Mouse (Mus musculus) spleen, adult 2 months (tissue): Measurements from ENCODE around the gene B3glct. TPM values are rescaled to one million over a fixed set of nuclear protein-coding genes. Genes with fewer than 3 reads are reported as not detected.

ENCODE experiments used
- DNase-seq, 2 experiments: peaks; one replicate each; pipeline versions ENCODE4 v3.0.0 to v3.0.0-alpha.2; 2012 to 2021; ENCODE audit warnings: low spot score in 2 of 2, low read depth in 1 of 2
- H3K27ac ChIP-seq: fragments of 200-500 bp; 2 replicates; pipeline ENCODE4 v1.5.1; 2012; ENCODE audit warnings: low read length, inconsistent platforms; ENCODE audit not compliant: insufficient read depth
- H3K27me3 ChIP-seq: fragments of 200-500 bp; 2 replicates; pipeline ENCODE4 v1.6.1; 2012; ENCODE audit warnings: mild to moderate bottlenecking, moderate library complexity, low read length, inconsistent platforms; ENCODE audit not compliant: control insufficient read depth, insufficient read depth
- H3K36me3 ChIP-seq: fragments of 200-500 bp; 2 replicates; pipeline ENCODE4 v1.6.1; 2012; ENCODE audit warnings: mild to moderate bottlenecking, low read length, inconsistent platforms; ENCODE audit not compliant: control insufficient read depth, insufficient read depth
- H3K4me1 ChIP-seq: fragments of 200-500 bp; 2 replicates; pipeline ENCODE4 v1.6.1; 2011; ENCODE audit warnings: inconsistent platforms; ENCODE audit not compliant: control insufficient read depth, insufficient read depth, insufficient read length
- H3K4me3 ChIP-seq: fragments of 200-500 bp; 2 replicates; pipeline ENCODE4 v1.5.1; 2011; ENCODE audit warnings: mild to moderate bottlenecking, inconsistent platforms; ENCODE audit not compliant: insufficient read depth, insufficient read length; ENCODE audit errors: extremely low read depth
- CTCF ChIP-seq: fragments of 200-500 bp; IDR thresholded peaks from 2 replicates; pipeline ENCODE4 v1.5.1; 2011; ENCODE audit warnings: mild to moderate bottlenecking, inconsistent platforms; ENCODE audit not compliant: insufficient read depth, insufficient read length, insufficient replicate concordance; ENCODE audit errors: extremely low read depth
- POLR2A ChIP-seq: fragments of 200-500 bp; IDR thresholded peaks from 2 replicates; pipeline ENCODE4 v1.6.1; 2011; ENCODE audit warnings: low read depth, low read length, inconsistent platforms
- WGBS: fragments of 180-500 bp; shearing (Covaris S2); methylation state at CpG from one replicate; pipeline ENCODE4 v1.1.7; 2018; 5-methylcytosine and 5-hydroxymethylcytosine counted together
- polyA plus RNA-seq: library from polyadenylated mRNA; depleted of rRNA; stranded (reverse); fragments of >200 nt; gene quantifications from 2 replicates; pipeline ENCODE4 v1.2.3, GENCODE M21; 2012

The B3glct gene
- polyA plus RNA-seq, 1 experiment = 2.2 TPM

DNA sequence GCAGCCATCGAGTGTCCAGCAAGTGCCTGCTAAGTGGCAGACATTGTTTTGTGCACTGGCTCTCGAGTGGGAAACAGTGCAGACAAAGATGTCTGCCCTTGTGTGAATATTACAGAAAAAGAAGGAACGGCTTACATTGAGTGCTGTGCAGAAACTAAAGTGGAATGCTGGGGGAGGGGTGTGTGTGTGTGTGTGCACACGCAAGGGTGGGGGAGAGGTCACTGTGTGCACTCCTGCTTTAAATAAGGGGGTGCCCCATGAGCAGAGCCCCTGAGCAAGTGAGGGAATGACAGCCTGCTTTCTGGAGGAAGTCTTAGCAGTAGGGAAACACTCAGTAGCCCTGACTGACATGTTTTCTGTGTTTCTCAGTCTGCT, 27.9 kb upstream of the B3glct start:
- Histone ChIP-seq H3K27me3 (no peaks in the 10 kb centered on the region), H3K36me3 (no peaks in the 10 kb centered on the region), H3K4me3 (no peak overlapping the region), H3K27ac (no peak overlapping the region), H3K4me1 (no peaks in the 10 kb centered on the region)
- no peak for DNase-seq
- 73% methylated on average over 4 of the region's 4 CpGs for WGBS
- TF ChIP-seq CTCF (no peak), POLR2A (no peak)

- 94% methylated on average over 9 of the region's 9 CpGs for whole genome bisulfite sequencing
- H3K27ac ChIP-seq = no peak overlapping the region
- no peaks in the 10 kb centered on the region for H3K27me3 ChIP-seq
- H3K4me3 ChIP-seq = no peak overlapping the region
- DNase-seq = no peak
- no peaks in the 10 kb centered on the region for H3K36me3 ChIP-seq
- no peaks in the 10 kb centered on the region for H3K4me1 ChIP-seq
- no peak for TF ChIP-seq POLR2A
Measured at GRCm38 (mm10) chr5:149655636-149656035, 22.4 kb upstream of the B3glct start.

- H3K27me3 ChIP-seq = no peaks in the 10 kb centered on the region
- TF ChIP-seq POLR2A = no peak
- TF ChIP-seq CTCF = no peak
- no peak overlapping the region for H3K27ac ChIP-seq
- WGBS = 63% methylated on average over 3 of the region's 3 CpGs
- no peak overlapping the region for H3K4me3 ChIP-seq
- DNase-seq = no peak
- no peaks in the 10 kb centered on the region for H3K4me1 ChIP-seq
- no peaks in the 10 kb centered on the region for H3K36me3 ChIP-seq
Measured at GRCm38 (mm10) chr5:149658022-149658421, 20.0 kb upstream of the B3glct start.

DNA sequence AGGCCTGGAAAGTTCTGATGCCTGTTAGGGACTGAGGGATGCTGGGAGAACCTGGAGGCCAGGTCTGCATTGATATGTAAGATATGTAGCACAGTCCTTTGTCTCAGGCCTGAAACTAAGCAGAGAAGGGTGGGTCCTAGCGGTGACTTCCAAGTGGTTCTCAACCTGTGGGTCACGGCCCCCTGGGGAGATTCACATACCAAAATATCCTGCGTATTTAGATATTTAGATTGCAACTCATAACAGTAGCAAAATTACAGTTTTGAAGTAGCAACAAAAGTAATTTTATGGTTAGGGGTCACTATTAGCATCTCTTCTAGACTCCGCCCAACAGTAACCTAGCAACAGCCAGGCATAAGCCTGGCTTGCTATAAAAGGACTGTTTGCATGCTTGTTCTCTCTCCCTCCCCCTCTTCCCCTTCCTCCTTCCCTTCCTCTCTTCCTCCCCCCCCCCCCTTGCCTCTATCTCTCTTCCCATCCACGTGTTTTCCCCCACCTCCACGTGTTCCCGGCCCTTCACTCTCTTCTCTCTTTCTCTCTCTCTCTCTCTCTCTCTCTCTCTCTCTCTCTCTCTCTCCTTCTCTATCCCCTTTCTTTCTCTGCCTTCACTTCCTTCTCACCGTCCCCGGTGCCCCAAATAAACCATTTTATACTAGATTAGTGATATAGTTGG, 19.2 kb upstream of the B3glct start:
- no peaks in the 10 kb centered on the region for H3K4me1 ChIP-seq
- H3K27me3 ChIP-seq = no peaks in the 10 kb centered on the region
- 60% methylated on average over 9 of the region's 9 CpGs for WGBS
- no peak overlapping the region for H3K27ac ChIP-seq
- no peaks in the 10 kb centered on the region for H3K36me3 ChIP-seq
- TF ChIP-seq CTCF (no peak), POLR2A (no peak)
- no peak overlapping the region for H3K4me3 ChIP-seq
- DNase-seq = no peak

DNA sequence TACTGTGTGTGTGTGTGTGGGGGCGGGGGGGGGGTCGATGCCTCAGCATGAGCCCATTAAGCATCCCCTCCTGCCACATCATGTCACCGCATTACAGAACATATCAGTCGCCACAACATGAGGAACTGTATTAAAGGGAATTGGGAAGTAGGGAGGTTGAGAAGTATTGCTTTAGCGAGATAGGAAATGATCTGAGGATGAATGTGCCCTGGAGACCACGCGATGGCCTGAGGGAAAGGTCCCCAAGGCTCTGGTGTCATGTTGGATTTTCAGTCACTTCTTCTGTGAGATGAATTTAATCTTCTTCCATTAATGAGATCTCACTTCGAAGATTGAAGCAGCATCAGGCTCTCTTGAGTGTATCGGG, 18.6 kb upstream of the B3glct start:
- no peak overlapping the region for H3K27ac ChIP-seq
- 50% methylated on average over 9 of the region's 9 CpGs for WGBS

DNA sequence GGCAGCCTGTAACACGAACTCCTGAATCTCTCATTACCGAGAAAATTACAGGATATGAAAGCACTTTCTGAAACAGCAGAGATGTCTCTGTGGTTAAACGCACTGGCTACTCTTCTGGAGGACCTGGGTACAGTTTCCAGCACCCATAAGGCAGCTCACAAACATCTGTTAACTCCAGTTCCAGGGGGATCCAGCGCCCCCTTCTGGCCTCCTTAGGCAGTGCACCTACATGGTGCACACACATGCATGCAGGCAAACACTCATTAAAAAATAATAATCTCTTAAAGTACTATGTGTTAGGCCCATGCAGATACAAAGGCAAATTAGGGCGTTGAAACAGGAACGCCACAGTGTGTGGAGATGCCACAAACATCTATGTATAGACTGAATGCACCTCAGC, 16.6 kb upstream of the B3glct start:
- H3K4me3 ChIP-seq = no peak overlapping the region
- TF ChIP-seq POLR2A = no peak
- no peak for TF ChIP-seq CTCF
- 89% methylated on average over 6 of the region's 6 CpGs for WGBS
- H3K27ac ChIP-seq = no peak overlapping the region
- H3K27me3 ChIP-seq = no peaks in the 10 kb centered on the region
- H3K4me1 ChIP-seq = no peaks in the 10 kb centered on the region
- H3K36me3 ChIP-seq = no peaks in the 10 kb centered on the region
- DNase-seq = no peak

More for the DNA sequence above, 18.6 kb upstream of the B3glct start:
- no peak for DNase-seq
- Histone ChIP-seq H3K4me3 (no peak overlapping the region), H3K27me3 (no peaks in the 10 kb centered on the region), H3K36me3 (no peaks in the 10 kb centered on the region), H3K4me1 (no peaks in the 10 kb centered on the region)
- no peak for TF ChIP-seq POLR2A
- no peak for TF ChIP-seq CTCF

DNA sequence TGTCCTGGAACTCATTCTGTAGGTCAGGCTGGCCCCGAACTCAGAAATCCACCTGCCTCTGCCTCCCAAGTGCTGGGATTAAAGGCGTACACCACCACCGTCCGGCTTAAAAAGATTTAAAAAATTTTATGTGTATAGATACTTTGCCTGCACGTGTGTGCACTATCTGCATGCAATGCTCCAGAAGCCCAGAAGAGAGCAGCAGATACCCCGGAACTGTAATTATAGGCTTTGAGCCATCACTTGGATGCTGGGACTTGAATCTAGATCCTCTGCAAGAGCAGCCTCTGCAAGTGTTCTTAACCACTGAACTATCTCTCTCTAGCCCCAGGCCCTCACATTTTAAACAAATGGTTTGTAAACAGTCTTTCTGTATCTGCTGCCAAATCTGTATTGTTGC, 15.1 kb upstream of the B3glct start:
- H3K27me3 ChIP-seq = no peaks in the 10 kb centered on the region
- no peak overlapping the region for H3K27ac ChIP-seq
- H3K4me1 ChIP-seq = no peaks in the 10 kb centered on the region
- DNase-seq = no peak
- H3K36me3 ChIP-seq = no peaks in the 10 kb centered on the region
- no peak overlapping the region for H3K4me3 ChIP-seq
- WGBS = 94% methylated on average over 6 of the region's 6 CpGs
- TF ChIP-seq CTCF (no peak), POLR2A (no peak)
